Mouse (Mus musculus): ENCODE measurements around the gene Mxra8. TPM values are rescaled to one million over a fixed set of nuclear protein-coding genes. Genes with fewer than 3 reads are reported as not detected.

The Mxra8 gene
- polyA plus RNA-seq, 1 experiment from 2014 or later: 0.19 TPM

- WGBS (ENCODE audit: missing documents): 98% methylated on average over 5 of the region's 5 CpGs
- no peaks in the 10 kb centered on the region for H3K36me3 ChIP-seq (ENCODE audit: inconsistent target)
- H3K27ac ChIP-seq: no peak overlapping the region
- H3K4me3 ChIP-seq (ENCODE audit: inconsistent target): no peak overlapping the region
- H3K79me2 ChIP-seq (ENCODE audit: inconsistent target): peaks cover 4% of the 10 kb centered on the region
Measured at GRCm38 (mm10) chr4:155843231-155843630, 3.8 kb downstream of the Mxra8 start.

GRCm38 (mm10) chr4:155846871-155847578 lies 7.5 kb downstream of the Mxra8 start, which contains the start of gene Dvl1:
Gene Dvl1, plus strand, starts transcription at chr4:155847402.
- Histone ChIP-seq H3K4me3 (ENCODE audit: inconsistent target) (peak within 1 kb of the TSS; percentile 49), H3K36me3 (ENCODE audit: inconsistent target) (no peaks in the 10 kb centered on the region), H3K27ac (peak within 1 kb of the TSS; percentile 34), H3K79me2 (ENCODE audit: inconsistent target) (peaks cover 42% of the 10 kb centered on the region)
- WGBS (ENCODE audit: missing documents): 5% methylated on average over 47 of the region's 65 CpGs

GRCm38 (mm10) chr4:155847591-155848352 lies 8.3 kb downstream of the Mxra8 start:
- WGBS (ENCODE audit: missing documents): 2% methylated on average over 63 of the region's 69 CpGs
- H3K27ac ChIP-seq: no peak overlapping the region
- peak overlapping the region; percentile 42 for H3K4me3 ChIP-seq (ENCODE audit: inconsistent target)
- H3K79me2 ChIP-seq (ENCODE audit: inconsistent target): peaks cover 47% of the 10 kb centered on the region
- no peaks in the 10 kb centered on the region for H3K36me3 ChIP-seq (ENCODE audit: inconsistent target)

GRCm38 (mm10) chr4:155848434-155849095 lies 9.1 kb downstream of the Mxra8 start:
- 87% methylated on average over 7 of the region's 7 CpGs for WGBS (ENCODE audit: missing documents)
- H3K4me3 ChIP-seq (ENCODE audit: inconsistent target): peak overlapping the region; percentile 42
- H3K79me2 ChIP-seq (ENCODE audit: inconsistent target): peaks cover 47% of the 10 kb centered on the region
- no peak overlapping the region for H3K27ac ChIP-seq
- H3K36me3 ChIP-seq (ENCODE audit: inconsistent target): no peaks in the 10 kb centered on the region

GRCm38 (mm10) chr4:155849391-155849790 lies 9.9 kb downstream of the Mxra8 start:
- no peak overlapping the region for H3K4me3 ChIP-seq (ENCODE audit: inconsistent target)
- 95% methylated on average over 2 of the region's 2 CpGs for WGBS (ENCODE audit: missing documents)
- no peak overlapping the region for H3K27ac ChIP-seq

GRCm38 (mm10) chr4:155849792-155850451 lies 10.4 kb downstream of the Mxra8 start:
- H3K36me3 ChIP-seq (ENCODE audit: inconsistent target): no peaks in the 10 kb centered on the region; the same call in 1 of the 2 replicates
- peaks cover 47% of the 10 kb centered on the region for H3K79me2 ChIP-seq (ENCODE audit: inconsistent target)
- 97% methylated on average over 3 of the region's 3 CpGs for WGBS (ENCODE audit: missing documents)
- H3K27ac ChIP-seq: no peak overlapping the region
- no peak overlapping the region for H3K4me3 ChIP-seq (ENCODE audit: inconsistent target)

More at GRCm38 (mm10) chr4:155849391-155849790, 9.9 kb downstream of the Mxra8 start:
- no peaks in the 10 kb centered on the region for H3K36me3 ChIP-seq (ENCODE audit: inconsistent target)
- peaks cover 47% of the 10 kb centered on the region for H3K79me2 ChIP-seq (ENCODE audit: inconsistent target)

- H3K4me3 ChIP-seq (ENCODE audit: inconsistent target): no peak overlapping the region
- H3K79me2 ChIP-seq (ENCODE audit: inconsistent target): peaks cover 47% of the 10 kb centered on the region
- peaks cover 9% of the 10 kb centered on the region; the same call in 1 of the 2 replicates for H3K36me3 ChIP-seq (ENCODE audit: inconsistent target)
- 83% methylated on average over 3 of the region's 3 CpGs for WGBS (ENCODE audit: missing documents)
- no peak overlapping the region for H3K27ac ChIP-seq
Measured at GRCm38 (mm10) chr4:155851368-155851767, 11.9 kb downstream of the Mxra8 start.

- WGBS (ENCODE audit: missing documents): 95% methylated on average over 2 of the region's 2 CpGs
- Histone ChIP-seq H3K79me2 (ENCODE audit: inconsistent target) (peaks cover 47% of the 10 kb centered on the region), H3K4me3 (ENCODE audit: inconsistent target) (no peak overlapping the region), H3K27ac (no peak overlapping the region), H3K36me3 (ENCODE audit: inconsistent target) (peaks cover 9% of the 10 kb centered on the region; the same call in 1 of the 2 replicates)
Measured at GRCm38 (mm10) chr4:155851951-155852411, 12.5 kb downstream of the Mxra8 start.

- Histone ChIP-seq H3K27ac (no peak overlapping the region), H3K79me2 (ENCODE audit: inconsistent target) (peaks cover 41% of the 10 kb centered on the region), H3K36me3 (ENCODE audit: inconsistent target) (peaks cover 9% of the 10 kb centered on the region; the same call in 1 of the 2 replicates), H3K4me3 (ENCODE audit: inconsistent target) (no peak overlapping the region)
- WGBS (ENCODE audit: missing documents): 93% methylated on average over 9 of the region's 9 CpGs
Measured at GRCm38 (mm10) chr4:155853421-155853820, 13.9 kb downstream of the Mxra8 start.

- WGBS (ENCODE audit: missing documents): 93% methylated on average over 12 of the region's 12 CpGs
- Histone ChIP-seq H3K36me3 (ENCODE audit: inconsistent target) (peaks cover 9% of the 10 kb centered on the region; the same call in 1 of the 2 replicates), H3K4me3 (ENCODE audit: inconsistent target) (no peak overlapping the region), H3K27ac (no peak overlapping the region), H3K79me2 (ENCODE audit: inconsistent target) (peaks cover 25% of the 10 kb centered on the region)
Measured at GRCm38 (mm10) chr4:155854991-155855390, 15.5 kb downstream of the Mxra8 start.

GRCm38 (mm10) chr4:155856071-155856470 lies 16.6 kb downstream of the Mxra8 start:
- Histone ChIP-seq H3K79me2 (ENCODE audit: inconsistent target) (peaks cover 15% of the 10 kb centered on the region), H3K36me3 (ENCODE audit: inconsistent target) (peaks cover 9% of the 10 kb centered on the region; the same call in 1 of the 2 replicates), H3K4me3 (ENCODE audit: inconsistent target) (no peak overlapping the region), H3K27ac (no peak overlapping the region)
- WGBS (ENCODE audit: missing documents): 75% methylated on average over 11 of the region's 12 CpGs

- H3K36me3 ChIP-seq (ENCODE audit: inconsistent target): peaks cover 9% of the 10 kb centered on the region; the same call in 1 of the 2 replicates
- peaks cover 6% of the 10 kb centered on the region; the same call in 1 of the 2 replicates for H3K79me2 ChIP-seq (ENCODE audit: inconsistent target)
- H3K4me3 ChIP-seq (ENCODE audit: inconsistent target): no peak overlapping the region
- H3K27ac ChIP-seq: no peak overlapping the region
- WGBS (ENCODE audit: missing documents): 90% methylated on average over 3 of the region's 3 CpGs
Measured at GRCm38 (mm10) chr4:155856881-155857280, 17.4 kb downstream of the Mxra8 start.

GRCm38 (mm10) chr4:155859318-155859717 lies 19.8 kb downstream of the Mxra8 start:
- Histone ChIP-seq H3K27ac (no peak overlapping the region), H3K36me3 (ENCODE audit: inconsistent target) (peaks cover 9% of the 10 kb centered on the region; the same call in 1 of the 2 replicates)
- 71% methylated on average over 11 of the region's 13 CpGs for WGBS (ENCODE audit: missing documents)

GRCm38 (mm10) chr4:155861787-155862186 lies 22.3 kb downstream of the Mxra8 start:
- WGBS (ENCODE audit: missing documents): 71% methylated on average over 7 of the region's 7 CpGs
- Histone ChIP-seq H3K79me2 (ENCODE audit: inconsistent target) (no peaks in the 10 kb centered on the region), H3K4me3 (ENCODE audit: inconsistent target) (no peak overlapping the region), H3K36me3 (ENCODE audit: inconsistent target) (peaks cover 15% of the 10 kb centered on the region), H3K27ac (no peak overlapping the region)

More at GRCm38 (mm10) chr4:155859318-155859717, 19.8 kb downstream of the Mxra8 start:
- Histone ChIP-seq H3K4me3 (ENCODE audit: inconsistent target) (no peak overlapping the region), H3K79me2 (ENCODE audit: inconsistent target) (no peaks in the 10 kb centered on the region)
